Mouse (Mus musculus): Measurements from ENCODE around the gene Rbm4. TPM values are rescaled to one million over a fixed set of nuclear protein-coding genes. Genes with fewer than 3 reads are reported as not detected.
"Not testable (repeated sequence)": the region's sequence is repeated elsewhere in the genome, so short reads cannot be mapped to it uniquely, and the experiment has no call there.

The Rbm4 gene
- total RNA-seq, 2 experiments from 2014 or later = 65.4 to 65.7 TPM

GRCm38 (mm10) chr19:4799083-4799482, 5.4 kb upstream of the Rbm4 start:
- DNase-seq (ENCODE audit: low spot score in 2 of 2) = no peak

- no peak for DNase-seq (ENCODE audit: low spot score in 2 of 2)
Measured at GRCm38 (mm10) chr19:4797846-4798245, 4.1 kb upstream of the Rbm4 start.

GRCm38 (mm10) chr19:4795929-4796328, 2.2 kb upstream of the Rbm4 start:
- no peak for DNase-seq (ENCODE audit: low spot score in 2 of 2)

GRCm38 (mm10) chr19:4793281-4793830, 345 bp downstream of the Rbm4 start:
- DNase-seq (ENCODE audit: low spot score in 2 of 2) = no peak

- DNase-seq (ENCODE audit: low spot score in 2 of 2) = no peak
Measured at GRCm38 (mm10) chr19:4786313-4786712, 7.4 kb downstream of the Rbm4 start.

- no peak for DNase-seq (ENCODE audit: low spot score in 2 of 2)
Measured at GRCm38 (mm10) chr19:4785206-4785605, 8.5 kb downstream of the Rbm4 start.

GRCm38 (mm10) chr19:4782891-4783290, 10.8 kb downstream of the Rbm4 start:
- DNase-seq (ENCODE audit: low spot score in 2 of 2) = no peak

GRCm38 (mm10) chr19:4772785-4773184, 20.9 kb downstream of the Rbm4 start:
- no peak for DNase-seq (ENCODE audit: low spot score in 2 of 2)

- DNase-seq (ENCODE audit: low spot score in 2 of 2) = no peak
Measured at GRCm38 (mm10) chr19:4767507-4768148, 26.1 kb downstream of the Rbm4 start.

- DNase-seq (ENCODE audit: low spot score in 2 of 2) = no peak
Measured at GRCm38 (mm10) chr19:4762876-4763275, 30.8 kb downstream of the Rbm4 start.

GRCm38 (mm10) chr19:4760544-4760943, 33.2 kb downstream of the Rbm4 start:
- DNase-seq (ENCODE audit: low spot score in 2 of 2) = not testable (repeated sequence)

- no peak for DNase-seq (ENCODE audit: low spot score in 2 of 2)
Measured at GRCm38 (mm10) chr19:4756921-4757320, 36.8 kb downstream of the Rbm4 start.

- peak; percentile 93 to 96 for DNase-seq (ENCODE audit: low spot score in 2 of 2)
Measured at GRCm38 (mm10) chr19:4756193-4756911, 37.3 kb downstream of the Rbm4 start, which contains the start of gene Rbm4b. Gene Rbm4b (plus strand): TSS chr19:4756497.

- DNase-seq (ENCODE audit: low spot score in 2 of 2) = peak; percentile 60 to 84
Measured at GRCm38 (mm10) chr19:4755565-4756192, 38.0 kb downstream of the Rbm4 start.

- no peak for DNase-seq (ENCODE audit: low spot score in 2 of 2)
Measured at GRCm38 (mm10) chr19:4749975-4750374, 43.7 kb downstream of the Rbm4 start.

- DNase-seq (ENCODE audit: low spot score in 2 of 2) = no peak
Measured at GRCm38 (mm10) chr19:4748493-4748892, 45.2 kb downstream of the Rbm4 start.

- DNase-seq (ENCODE audit: low spot score in 2 of 2) = no peak
Measured at GRCm38 (mm10) chr19:4747631-4748312, 45.9 kb downstream of the Rbm4 start.

GRCm38 (mm10) chr19:4746611-4747010, 47.1 kb downstream of the Rbm4 start:
- DNase-seq (ENCODE audit: low spot score in 2 of 2) = no peak

- DNase-seq (ENCODE audit: low spot score in 2 of 2) = no peak
Measured at GRCm38 (mm10) chr19:4745681-4746080, 48.0 kb downstream of the Rbm4 start.

- no peak for DNase-seq (ENCODE audit: low spot score in 2 of 2)
Measured at GRCm38 (mm10) chr19:4745057-4745456, 48.6 kb downstream of the Rbm4 start.

- no peak for DNase-seq (ENCODE audit: low spot score in 2 of 2)
Measured at GRCm38 (mm10) chr19:4744026-4744425, 49.7 kb downstream of the Rbm4 start.

All from adrenal gland, postnatal 4 days (tissue).